Mouse (Mus musculus) urinary bladder, postnatal 14 days (tissue): ENCODE measurements at regions not wholly inside any gene's neighbourhood (a gene's known extent, or its start where the extent isn't known, plus 50 kb on each side); places are given as distances from the start of the nearest gene placed in this dataset.

Experiments used
- DNase-seq: peaks from one replicate; pipeline ENCODE4 v3.0.0; 2021; ENCODE audit warnings: low spot score

DNA sequence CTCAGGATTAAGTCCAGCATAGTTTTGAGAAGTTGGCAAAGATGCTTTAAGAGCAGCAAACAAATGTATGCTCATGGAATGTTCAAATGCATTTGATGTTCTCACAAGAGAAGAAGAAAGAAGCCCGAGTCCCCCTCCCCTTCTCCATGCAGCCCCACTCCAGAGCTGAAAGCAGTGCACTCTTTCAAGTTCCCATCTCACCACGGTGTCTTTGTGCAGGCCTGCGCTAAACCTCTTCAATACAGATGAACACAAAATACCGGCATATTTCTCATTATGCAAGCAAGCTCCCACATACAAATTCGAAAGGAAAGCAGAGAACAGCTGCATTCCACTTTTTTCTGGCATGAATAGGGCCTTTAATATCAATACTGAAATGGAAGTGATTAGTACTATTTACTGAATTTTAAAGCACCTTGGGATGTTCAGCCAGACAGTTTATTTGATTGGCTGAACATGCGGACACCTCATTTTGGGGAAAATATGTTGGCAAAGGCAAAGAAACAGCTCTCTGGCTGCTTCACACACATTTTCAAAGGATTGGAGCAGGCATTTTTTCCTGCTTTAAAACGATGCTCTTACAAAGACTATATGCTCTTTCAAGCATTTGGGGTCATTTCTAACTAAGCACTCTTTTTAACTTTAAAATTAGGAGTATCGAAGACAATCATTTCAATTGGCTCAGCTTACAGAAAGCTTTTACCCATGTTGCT lies 595.8 kb downstream of the Car8 start:
- DNase-seq, result no peak

DNA sequence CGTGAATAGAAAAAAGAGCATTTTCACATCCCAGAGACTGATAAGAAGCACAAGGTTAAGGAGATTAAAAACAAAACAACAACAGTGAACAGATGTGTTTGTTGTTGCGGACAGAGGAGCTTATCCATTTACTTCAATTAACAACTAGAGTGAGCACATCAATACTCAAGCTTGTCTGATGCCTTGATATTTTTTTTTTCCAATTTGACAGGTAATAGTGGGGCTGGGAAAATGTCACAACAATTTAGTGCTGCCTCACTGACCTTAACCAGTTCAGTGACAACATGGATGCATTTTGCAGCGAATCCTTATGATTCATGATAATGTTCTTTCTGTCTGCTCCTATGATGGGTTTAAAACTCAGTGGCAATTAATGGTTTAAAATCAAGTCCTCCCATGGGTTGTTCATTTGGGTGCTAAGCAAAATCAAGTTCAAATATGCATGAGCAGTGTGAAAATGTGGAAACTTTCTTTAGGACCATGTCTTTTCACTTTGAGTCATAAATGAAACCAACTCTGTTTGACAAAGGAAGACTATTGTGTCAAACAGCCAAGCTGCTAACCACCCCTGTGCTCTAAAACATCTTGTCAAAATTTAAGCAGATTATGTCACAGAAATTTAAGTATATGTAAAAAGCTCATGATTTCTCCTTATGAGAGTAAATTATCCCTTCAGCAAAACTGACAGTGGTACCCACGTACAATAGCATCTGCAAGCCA lies 641.0 kb downstream of the Car8 start:
- no peak for DNase-seq

DNA sequence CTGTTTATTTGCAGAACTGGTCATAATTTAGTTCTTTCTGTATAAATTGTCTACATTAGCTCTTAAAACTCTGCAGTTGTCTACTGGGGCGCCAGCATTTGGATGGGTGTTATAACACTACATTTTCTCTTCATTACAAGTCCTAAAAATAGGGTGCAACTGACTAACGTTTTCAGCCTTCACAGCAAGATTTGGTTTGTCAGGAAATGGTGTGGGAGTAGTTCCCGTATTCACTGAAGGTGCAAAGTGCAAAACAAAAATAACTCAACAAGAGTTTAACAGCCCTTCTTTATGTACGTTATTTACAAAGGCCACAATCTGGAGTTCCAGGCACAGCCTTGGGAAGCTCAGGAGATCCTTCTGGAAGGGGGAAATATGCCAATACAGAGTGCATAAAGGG lies 642.7 kb downstream of the Car8 start:
- DNase-seq, result no peak

DNA sequence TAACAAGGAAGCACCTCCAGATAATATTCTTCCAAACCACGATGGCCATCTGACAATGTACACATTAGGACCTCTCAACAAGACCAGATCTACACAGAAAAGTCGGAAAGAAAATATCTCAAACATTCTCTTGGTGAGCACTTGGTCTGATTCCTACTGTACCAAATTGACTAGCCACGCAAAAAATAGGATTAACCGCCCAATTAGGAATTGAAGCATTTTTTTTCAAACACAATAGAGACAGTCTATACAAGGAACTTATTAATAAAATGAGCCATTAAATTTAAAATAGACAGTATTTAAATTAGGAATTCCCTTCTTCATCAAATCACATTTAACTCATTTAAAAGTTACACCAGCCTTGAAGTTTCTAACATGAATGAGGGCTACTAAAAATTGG lies 655.0 kb downstream of the Car8 start:
- DNase-seq, result no peak

DNA sequence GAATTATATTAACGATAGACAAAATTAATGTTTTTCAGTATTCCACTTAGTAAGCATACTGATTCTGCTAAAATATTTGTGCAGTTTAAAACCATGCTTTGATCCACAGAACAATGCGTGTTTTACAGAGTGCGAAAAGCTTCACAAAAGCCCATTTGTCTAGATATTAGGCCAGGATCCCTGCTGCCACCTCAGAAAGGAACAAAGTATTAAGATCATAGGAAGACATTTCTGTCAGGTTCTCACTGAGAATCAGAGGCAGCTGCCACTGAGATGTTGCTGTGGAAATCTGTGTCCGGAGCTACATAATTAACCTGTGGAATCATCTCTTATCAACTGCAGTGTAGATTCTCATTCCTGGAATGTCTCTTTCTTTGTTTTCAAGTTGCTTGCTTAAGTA lies 656.9 kb downstream of the Car8 start:
- no peak for DNase-seq

DNA sequence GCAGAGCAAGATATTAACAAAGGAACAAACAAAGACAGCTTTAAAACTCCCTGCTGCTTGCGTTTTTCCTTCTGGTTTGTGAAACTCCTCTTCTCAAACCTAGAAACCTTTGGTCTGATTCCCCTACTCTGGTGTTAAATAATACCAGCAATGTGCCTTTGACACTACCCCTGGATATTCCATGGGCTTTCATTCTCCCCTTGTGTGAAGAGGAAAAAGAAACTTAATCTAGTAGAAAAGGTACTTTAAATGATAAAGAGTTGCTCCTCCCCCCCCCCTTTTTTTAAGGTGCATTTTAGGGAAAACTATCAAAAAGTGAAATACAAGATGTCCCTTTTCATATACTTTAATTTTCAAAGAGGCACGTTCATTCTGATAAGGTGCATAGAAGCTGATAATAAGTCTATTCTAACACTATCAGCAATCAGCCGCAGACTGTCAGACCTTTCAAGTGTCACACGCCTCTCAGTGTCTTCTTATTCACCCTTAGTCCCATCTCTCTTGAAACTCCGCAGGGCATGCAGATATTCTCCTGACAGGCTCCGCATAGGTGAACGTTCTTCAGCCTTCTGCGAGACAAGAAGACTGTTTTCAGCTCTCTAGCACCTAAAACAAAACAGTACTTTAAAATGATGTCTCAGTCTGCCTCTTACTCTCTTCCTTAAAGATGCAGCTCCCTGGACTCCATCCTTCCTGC lies 657.5 kb downstream of the Car8 start:
- no peak for DNase-seq

DNA sequence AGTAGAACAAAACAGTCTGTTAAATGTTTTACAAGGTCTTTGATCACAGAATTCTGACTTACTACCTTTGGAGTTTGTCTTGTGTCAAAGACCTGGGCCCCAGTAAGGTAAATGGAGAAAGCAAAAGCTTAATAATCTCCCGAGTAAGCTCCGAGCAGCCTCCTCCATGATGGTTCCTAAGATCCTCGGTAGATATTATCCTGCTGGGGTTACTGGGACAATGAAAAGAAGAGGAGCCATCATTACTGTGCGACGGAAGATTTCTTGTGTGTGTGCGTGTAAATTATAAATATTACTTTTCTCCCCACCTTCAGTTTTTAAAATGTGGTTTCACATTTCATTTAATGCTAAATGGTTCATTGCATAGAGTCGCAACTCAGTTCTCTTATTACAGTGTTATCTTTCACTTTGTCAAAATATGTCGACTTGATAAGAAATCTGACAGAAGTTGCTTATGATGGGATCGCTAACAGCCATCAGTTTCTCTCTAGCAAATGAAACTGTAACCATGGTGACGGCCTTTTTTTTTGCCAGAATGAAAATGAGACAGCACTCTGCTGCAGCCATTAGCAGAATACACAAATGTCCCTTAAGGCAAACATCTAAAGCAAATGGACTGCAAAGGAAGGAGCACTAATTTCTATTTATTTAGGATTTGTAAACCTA lies 658.2 kb downstream of the Car8 start:
- no peak for DNase-seq

DNA sequence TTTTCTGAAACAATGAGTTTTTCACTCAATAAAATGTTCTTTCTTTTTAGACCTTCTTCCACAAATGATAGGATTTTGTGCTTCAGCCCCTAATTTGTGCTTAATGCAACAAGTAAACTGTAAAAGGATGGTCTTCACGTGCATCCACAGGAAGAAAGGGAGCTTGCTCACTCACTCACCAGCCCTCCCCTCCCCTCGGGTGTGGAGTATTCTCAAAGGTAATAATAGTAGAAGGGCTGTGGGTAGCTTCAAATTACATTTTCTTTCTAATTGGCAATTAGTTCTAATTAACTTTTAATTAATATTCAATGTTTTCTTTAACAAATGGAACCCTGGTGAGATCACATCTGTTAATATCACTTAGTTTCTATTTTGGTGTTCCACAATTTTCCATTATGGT lies 664.8 kb downstream of the Car8 start:
- DNase-seq, result no peak

DNA sequence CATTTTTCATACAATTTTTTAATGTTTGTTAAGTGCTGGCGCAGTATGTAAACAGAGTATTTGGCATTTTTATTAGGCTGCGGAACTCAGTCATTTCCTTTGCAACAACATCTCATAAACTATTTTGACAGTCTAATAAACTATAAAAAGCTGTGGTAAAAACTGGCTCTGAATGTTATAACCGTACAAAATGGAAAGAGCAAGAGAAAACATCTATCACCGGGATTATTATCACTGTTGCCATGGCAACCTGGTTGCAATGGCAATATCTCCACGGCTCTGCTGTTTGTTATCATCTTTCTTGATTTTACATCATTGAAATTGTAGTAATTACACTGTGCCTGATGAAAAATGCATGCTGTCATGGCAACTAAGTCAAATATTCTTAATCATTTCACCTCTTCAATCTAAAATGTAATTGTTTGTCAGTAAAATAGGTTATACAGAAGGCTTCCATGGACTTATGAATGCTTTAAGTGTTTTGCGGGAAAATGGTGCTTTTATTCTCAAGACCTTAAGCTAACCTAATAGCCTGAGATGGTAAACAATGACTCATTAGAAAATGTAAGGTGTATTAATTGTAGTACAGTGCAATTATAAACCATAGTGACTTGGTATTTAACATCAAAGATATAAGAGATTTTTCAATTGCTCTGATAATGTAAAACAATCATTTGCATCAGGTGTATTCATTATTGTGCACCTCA lies 671.0 kb downstream of the Car8 start:
- no peak for DNase-seq

DNA sequence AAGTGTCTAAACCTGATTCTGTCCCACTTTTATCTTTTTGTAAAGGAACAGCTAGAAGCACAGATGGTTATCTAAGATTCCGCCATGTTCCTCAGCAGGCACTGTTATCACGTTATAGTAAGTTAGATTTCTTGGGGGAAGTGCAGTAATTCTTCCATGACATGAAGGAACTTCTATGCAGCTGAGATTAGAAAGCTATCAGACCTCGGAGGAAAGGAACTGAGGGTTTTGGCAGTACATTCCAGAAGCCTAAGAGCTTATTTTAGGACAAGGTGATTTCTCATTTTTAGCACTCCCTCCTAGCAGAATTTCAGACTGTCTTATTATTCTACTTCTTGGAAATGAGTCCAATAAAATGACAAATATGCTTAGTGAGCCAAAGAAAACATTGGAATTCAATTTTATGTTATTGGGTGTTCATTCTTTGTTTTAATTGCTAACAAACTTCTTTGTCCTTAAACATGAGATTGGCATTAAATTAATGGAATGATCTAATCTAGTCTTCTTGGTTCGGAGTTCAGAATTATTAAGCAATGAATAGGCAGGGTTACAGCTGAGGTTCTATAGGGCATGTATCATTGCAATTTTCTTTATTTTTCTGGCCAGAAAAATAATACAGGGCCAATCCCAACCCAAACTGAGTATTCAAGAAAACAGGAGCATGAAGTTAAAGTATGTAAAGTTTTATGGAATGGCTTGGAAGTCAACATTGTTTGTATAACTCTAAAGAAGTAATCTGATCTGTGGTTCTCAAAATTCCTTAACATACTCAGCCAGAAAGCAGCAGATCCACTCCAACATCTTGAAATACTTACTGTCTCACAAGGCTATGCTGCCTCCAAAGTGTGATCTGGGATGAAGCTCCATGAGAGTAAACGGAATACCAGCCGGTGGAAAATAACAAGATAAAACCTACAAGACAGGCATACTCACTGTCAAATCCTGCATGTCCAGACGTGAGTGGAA lies 678.7 kb downstream of the Car8 start:
- DNase-seq, result no peak

DNA sequence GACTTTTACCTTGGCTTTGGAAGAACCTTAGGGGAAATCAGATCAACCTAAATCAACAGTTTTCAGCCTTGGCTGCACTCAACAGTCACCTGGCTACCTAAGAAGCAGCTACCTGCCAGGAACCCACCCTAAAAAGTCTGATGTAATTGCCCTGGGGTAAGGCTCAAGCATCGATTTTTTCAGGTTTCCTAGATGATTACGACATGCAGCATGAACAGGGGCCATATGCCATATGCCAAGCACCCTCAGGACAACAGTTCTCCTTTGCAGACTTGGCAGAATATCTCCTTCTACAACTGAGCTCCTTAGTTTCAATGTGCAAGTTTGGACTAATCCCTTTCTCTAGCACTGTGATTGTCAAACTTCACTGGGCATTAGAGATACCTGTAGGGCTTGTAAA lies 680.1 kb downstream of the Car8 start:
- DNase-seq, result no peak

DNA sequence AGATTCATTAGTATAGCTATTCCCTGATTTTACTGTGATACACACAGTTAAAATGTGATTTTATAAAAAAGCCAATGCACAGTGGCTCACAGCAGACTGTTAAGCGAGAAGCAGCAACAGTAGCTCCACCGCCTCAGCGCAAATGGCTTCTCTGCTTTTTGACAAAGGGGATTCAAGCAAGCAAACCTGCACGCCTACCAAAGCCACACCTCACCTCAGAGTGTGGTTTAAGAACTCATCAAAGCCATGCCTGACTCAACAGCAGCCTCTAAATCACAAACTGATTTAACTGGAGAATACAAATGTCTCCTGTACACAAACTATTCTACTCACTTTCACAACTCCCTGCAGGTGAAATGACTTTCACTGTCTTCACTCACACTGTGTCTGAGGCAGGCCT lies 704.5 kb downstream of the Car8 start:
- no peak for DNase-seq

DNA sequence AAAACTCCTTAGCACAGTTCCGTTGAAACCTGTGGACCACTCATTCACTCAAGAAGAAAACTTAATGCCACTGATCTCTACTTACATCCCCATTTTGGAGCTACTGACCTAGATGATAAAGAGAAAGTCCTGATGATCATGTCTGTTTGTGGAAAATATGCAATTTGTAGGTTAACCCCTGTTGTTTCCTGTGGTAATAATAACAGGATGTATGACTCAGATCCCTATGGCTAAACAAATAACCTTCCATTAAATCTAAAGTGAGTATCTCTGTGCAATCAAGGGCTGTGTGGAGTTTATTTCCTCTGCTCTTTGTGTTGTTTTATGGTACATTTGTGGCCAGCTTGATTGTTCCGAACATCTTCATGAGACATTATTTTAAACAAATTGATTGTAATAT lies 711.1 kb downstream of the Car8 start:
- no peak for DNase-seq

DNA sequence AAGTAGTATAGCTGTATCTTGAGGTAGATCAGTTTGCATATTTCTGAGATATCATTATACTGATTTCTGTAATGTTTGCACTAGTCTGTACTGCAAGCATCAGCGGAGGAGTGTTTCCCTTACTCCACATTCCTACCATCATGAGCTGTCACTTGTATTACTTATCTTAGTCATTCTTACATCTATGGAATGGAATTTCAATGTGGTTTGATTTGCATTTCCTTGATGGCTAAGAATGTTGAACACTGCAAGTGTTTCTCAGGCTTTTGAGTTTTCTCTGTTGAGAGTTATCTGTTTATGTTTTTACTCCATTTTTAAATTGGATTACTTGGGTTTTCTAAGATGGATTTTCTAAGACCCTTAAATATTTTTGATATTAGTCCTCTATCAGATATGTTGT lies 725.8 kb downstream of the Car8 start:
- DNase-seq, result no peak

DNA sequence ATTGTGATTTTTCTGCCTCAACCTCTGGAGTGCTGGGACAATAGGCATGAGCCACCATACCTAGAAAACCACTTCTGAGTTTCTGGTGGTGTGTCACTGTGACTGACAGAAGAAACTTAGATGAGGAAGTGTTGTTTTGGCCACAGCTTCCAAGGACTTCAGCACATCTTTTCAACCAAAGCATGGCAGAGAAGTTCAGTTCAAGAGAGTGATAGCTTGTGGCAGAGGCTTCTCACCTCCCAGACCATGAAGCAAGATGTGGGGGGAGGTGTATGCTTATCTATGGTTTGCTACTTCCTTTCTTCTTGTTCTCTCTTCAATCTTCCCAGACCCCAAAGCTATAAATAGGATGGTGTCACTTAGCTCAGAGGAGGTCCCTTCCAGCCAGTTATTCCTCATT lies 753.3 kb downstream of the Car8 start:
- DNase-seq, result no peak

DNA sequence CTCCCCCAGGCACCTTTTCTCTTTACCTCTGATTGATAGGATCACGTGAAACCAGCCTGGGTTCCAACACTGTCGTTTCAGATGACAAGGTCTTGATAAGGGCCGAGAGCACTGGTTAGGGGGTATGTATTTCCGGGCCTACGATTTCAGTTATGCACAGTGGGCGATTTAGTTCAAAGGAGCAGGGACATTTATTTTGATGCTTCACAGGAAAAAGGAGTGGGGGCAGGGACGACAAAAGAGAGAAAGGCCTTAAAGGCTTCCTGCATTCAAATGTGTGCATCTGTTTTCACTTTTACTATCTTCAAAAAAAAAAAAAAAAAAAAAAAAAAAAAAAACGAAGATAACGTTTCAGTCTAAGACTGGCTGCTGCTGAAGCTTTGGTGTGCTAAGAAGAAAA lies 783.7 kb downstream of the Car8 start:
- no peak for DNase-seq

DNA sequence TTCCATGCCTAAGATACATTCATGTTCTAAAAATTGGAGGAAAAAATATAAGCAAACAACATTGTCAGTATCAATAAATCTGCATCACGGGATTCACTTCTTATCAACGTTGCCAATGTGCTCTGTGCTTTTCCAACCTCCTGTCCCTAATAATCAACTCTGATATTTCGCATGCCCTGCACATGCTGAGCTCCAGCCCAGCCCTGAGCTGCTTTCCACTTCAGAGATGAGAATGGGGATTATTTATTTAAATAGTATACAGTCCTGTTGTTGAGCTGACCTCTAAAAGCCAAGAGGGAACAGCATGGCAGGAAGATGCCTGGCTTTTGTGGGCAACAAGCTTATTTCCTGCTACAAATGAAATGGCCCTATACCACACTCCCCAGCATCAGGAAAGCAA lies 786.2 kb downstream of the Car8 start:
- DNase-seq, result no peak

DNA sequence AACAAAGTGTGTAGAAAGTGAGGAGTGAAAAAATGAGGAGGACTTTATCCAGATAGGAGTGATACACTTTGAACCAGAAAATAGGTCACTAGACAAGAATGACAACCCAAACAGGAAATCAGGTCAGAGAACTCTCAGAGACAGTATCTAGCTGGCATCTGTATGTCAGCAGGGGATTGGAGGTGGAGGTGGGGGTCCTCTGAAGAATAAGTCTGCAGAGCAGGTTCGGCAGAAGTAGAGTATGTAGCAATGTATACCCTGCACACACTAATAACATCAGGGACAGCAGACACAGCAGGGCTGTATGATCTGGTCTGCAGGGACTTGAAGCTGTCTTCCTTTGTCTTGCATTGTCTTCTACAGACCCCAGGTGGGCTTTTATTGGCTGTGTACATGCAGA lies 787.9 kb downstream of the Car8 start:
- no peak for DNase-seq

DNA sequence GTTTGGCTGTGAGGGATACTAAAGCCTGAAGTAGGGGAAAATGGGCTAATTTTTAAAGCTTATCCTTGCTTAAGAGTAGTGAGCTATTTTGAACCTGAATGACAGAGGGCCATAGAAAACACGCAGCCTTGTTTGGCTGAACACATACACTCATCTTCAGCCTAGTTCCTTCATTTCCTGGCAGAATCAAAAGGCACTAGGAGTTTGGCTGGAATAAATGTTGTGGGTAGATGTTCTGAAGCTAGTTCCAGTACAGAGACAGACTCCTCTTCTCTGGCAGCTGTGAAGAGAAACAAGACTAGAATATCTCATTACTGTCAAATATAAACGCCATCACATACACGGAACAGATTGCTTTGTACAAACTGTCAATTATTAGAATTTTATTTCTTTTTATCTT lies 809.5 kb downstream of the Car8 start:
- DNase-seq, result no peak

DNA sequence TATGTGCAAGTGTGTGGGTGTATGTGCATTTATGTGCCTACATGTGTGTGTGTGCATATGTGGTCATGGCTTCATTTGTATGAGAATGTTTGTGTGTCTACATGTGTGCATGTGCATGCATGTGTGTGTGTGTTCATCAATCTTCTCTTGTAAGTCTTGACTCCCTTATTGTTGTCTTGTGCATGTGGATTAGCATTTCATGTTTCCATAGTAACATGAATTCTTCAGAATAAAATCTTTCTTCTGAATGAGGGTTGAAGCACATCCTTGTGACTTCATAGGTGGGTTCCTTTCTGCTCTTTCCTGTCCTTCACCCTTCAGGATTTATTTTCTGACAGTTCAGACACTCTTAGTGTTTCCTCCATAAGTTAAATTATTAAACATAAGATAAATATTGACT lies 814.8 kb downstream of the Car8 start:
- no peak for DNase-seq

DNA sequence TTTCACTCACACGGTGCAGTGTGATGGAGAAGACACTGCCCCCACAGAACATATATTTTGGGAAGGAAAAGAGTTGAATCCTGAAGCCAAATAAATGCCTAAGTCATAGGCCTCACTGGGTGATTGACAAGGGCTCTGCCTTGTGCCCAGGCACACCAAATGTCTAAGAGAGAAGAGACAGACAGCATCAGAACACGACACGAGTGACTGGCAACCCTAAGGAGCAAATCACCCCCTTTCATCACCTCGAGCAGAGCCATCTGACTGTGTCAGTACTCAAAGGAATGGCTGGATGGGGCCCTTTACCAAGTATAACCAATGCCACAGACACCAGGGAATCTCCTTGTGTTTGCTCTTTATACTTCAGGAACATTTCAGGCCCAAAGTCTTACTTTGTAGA lies 815.6 kb downstream of the Car8 start:
- no peak for DNase-seq
